Mouse (Mus musculus): Measurements from ENCODE around the gene Ccl11. TPM values are rescaled to one million over a fixed set of nuclear protein-coding genes. Genes with fewer than 3 reads are reported as not detected.

Gene Ccl11
- total RNA-seq, 2 experiments from 2014 or later = 7.8 to 9.2 TPM

DNA sequence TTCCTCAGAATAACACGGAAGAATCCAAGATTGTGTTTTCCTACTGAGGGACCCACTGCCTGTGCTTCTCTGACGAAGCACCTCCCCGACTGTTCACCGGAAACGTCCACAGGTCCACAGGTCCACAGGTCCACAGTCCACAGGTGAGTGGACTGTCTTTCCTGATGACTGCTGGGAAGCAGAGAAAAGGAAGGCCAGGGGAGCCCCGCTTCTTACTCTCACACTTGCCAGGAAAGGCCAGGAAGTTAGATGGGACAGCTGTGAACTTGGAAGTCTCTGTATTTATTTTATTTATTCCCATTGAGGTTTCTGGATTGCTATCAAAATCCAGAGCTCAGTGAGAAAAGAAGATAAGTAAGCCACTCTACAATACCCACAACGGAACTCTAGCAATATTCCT lies 3.8 kb upstream of the Ccl11 start:
- no peak for DNase-seq

- no peak for DNase-seq
These were observed 4.6 kb downstream of the Ccl11 start for GRCm38 (mm10) chr11:82062226-82062625.

DNA sequence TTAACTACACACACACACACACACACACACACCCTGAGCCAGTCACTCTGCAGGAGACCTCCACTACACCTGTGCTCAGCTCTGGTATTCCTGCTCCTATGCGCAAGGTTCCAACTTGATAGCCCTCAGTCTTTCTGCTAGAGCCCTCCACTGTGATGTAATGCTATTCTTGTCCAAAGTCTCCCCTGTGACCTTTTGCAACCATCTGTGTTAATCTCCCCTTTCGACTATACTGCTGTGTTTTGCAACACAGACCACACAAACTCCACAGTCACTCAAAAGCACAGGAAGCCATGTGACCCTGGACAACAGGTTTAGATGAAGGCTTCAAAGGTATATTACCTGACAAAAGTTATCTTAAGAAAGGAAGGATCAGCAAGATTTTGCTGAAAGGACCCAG lies 5.8 kb downstream of the Ccl11 start:
- no peak for DNase-seq

GRCm38 (mm10) chr11:82066953-82067571 lies 9.4 kb downstream of the Ccl11 start:
- DNase-seq = no peak

DNA sequence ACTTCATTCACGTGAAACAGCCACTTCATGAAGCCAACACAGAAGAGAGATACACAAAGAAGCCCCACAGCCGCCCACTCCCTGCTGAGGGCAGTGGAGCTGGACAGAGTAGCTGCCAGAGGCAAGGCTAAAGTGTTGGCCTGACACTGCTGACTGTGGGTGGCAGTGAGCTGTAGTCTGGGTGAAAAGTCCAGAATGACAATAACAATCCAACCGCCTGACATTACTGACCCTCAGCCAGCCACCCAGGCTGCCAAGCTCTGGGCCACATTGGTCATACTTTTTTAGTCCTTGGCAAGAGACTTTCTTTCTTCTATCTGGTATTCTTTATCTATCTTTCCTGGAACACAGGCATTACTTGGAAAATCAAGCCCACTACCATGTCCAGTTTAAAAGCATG lies 13.5 kb downstream of the Ccl11 start:
- no peak for DNase-seq

GRCm38 (mm10) chr11:82072374-82072773 lies 14.8 kb downstream of the Ccl11 start:
- DNase-seq = no peak

GRCm38 (mm10) chr11:82072984-82073383 lies 15.4 kb downstream of the Ccl11 start:
- no peak for DNase-seq

DNA sequence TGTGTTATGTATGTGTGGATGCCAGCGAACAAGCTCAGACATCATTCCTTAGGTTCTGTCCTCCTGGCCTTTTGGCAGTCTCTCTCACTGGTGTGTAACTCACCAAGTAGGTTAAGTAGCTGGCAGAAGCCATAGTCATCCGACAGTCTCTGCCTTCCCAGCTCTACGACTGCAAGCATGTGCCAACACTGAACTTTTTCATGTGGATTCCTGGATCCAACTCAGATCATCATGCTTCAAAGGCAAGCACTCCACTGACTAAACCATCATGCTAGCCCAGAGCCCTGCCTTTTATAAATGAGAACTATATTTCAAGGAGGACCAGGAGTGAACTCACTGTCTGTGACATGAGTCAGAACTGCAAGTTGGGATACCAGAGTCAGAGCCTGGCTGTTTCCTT lies 16.1 kb downstream of the Ccl11 start:
- no peak for DNase-seq

GRCm38 (mm10) chr11:82077031-82077430 lies 19.4 kb downstream of the Ccl11 start:
- DNase-seq = no peak

GRCm38 (mm10) chr11:82078136-82078730 lies 20.6 kb downstream of the Ccl11 start:
- no peak for DNase-seq

DNA sequence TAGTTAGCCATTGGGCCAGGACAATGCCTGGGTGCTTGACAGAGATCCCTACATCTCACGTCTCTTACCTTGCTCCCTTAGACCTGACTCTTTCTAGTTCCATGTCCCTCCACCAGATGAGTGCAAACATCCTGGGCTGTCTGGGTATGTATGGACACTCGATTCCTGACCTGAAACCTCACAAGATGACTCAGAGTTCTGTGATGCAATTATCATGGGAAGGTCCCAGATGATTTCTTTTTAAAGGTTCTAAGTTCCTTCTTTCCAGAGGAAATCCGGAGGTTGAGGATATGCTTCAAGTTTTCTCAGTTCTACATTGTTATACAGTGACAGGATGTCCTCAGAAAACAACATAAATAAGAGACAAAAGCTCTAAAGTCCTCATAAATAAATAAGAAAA lies 23.2 kb downstream of the Ccl11 start:
- no peak for DNase-seq

DNA sequence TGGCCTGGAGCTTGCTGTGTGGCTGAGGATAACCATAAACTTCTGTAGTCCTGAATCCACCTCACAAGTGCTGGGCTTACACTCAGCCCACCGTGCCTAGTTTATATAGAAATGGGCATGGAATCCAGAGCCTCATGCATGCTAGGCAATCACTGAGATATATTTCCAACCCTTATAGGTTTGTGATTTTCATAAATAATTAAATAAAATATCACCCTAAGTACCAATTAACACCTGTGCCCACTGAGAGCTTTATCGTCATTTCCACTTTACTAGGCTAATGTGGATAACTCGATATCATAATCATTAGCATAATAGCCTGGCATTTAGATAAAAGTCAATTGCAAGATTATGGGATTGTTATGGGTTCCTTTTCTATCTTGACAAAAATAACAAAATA lies 26.7 kb downstream of the Ccl11 start:
- DNase-seq = no peak

DNA sequence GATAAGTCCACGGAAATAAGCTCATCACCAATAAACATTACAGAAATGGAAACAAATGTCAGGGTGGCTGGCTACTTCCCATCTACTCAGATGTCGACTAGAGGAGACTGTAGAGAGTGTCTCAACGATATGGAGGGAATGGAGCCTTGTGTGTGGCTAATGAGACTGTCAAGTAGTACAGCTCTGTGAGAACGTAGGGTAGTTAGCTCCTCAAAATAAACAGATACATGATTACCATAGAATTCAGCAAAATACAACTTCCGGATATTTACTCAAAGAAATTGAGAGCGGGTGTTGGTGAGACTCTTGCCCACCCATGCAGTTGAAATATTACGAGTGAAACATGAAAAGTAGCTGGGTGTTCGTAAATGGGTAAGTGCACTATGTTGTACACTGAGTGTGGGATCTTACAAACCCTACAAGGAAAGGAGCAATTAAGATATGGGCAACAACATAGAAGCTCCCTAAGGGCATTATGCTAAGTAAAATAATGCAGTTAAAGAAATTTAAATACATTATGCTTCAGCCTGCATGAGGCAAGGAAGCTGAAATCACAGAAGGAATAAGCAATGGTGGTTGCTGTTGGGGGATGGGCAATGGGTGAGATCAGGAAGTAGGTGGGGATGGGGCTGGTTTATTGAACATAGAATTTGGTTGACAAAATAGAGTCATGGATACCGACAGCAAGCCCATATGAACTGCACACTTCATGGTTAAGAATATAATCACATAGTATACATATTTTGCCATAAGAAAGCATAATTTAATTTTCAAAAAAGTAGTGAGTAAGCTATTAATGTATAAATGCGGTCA lies 42.1 kb downstream of the Ccl11 start:
- DNase-seq = no peak

DNA sequence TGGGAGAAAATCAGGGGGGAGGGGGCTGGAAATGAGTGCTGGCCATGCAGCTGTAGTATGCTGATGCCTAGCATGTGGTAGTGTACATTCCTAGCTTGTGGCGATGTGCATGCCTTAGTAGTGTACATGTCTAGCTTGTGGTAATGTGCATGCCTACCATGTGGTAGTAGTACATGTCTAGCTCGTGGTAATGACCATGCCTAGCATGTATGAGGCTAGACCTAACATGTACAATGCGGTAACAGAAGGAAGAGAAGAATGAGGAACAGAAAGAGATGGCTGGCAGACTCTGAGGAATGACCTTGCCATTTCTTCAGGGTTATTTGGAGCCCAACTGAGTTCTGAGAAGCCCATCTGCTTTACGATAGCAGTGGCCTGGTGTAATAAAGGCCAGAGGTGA lies 43.5 kb downstream of the Ccl11 start:
- DNase-seq = no peak

DNA sequence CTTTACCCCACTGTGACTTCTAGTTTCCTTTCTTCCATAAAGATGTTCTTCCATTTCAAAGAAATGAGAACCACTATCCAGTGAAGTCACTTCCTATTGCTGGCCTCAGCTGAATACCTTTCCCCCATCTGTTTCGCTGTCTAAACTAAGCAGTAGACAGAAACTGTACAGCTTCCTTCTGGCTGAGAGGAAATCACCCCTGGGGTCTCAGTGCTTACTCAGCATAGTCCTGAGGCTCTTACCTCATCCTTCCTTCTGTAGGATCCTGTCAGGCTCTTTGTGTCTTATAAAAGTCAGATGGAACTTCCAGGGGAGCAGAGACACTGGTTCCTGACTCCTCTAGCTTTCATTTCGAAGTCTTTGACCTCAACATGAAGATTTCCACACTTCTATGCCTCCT lies 43.9 kb downstream of the Ccl11 start, which contains the start of gene Ccl12:
Gene Ccl12 (plus strand): TSS at position 317 of the 400 bp plus-strand sequence.
- DNase-seq = no peak

DNA sequence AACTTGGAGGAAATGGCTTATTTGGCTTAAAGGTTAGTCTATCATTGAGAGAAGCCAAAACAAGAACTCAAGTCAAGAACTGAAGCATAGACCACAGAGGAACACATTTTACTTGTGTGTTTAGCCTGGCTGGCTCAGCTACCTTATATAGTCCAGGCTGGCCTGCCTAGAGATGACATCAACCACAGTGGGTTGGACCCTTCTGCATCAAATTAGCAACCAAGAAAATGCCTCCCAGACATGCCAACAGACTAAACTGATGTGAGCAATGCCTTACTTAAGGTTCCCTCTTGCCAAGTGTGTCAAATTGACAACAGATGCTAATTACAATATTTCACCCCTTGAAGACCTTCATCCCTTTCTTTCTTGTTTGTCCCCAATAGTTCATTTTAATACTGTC lies 52.0 kb downstream of the Ccl11 start:
- no peak for DNase-seq

GRCm38 (mm10) chr11:82110372-82111248 lies 53.0 kb downstream of the Ccl11 start:
- no peak for DNase-seq

Other genes starting within 250 kb of the Ccl11 start
- gene 5530401A14Rik, start 197.2 kb upstream of the Ccl11 start, total RNA-seq (2021) = under 1 TPM in 1 of 2 experiments, not detected in 1; 0.12 TPM
- gene Asic2, start 89.4 kb upstream of the Ccl11 start, total RNA-seq (2021) = 1 to 10 TPM; 2.6 to 4.8 TPM
- 1 to 10 TPM in 1 of 2 experiments, under 1 TPM in 1; 0.33 to 1.6 TPM for gene Ccl2, start 22.3 kb upstream of the Ccl11 start, total RNA-seq (2021)
- gene Gm17268, start 19.3 kb upstream of the Ccl11 start, total RNA-seq (2021) = not detected
- 1 to 10 TPM in 1 of 2 experiments, not detected in 1; 1.0 TPM for gene Ccl7, start 12.1 kb upstream of the Ccl11 start, total RNA-seq (2021)
- 1 to 10 TPM in 1 of 2 experiments, under 1 TPM in 1; 0.75 to 2.3 TPM for gene Ccl12, start 44.0 kb downstream of the Ccl11 start, total RNA-seq (2021)
- gene Ccl8, start 57.4 kb downstream of the Ccl11 start, total RNA-seq (2021) = not detected
- not detected for gene Ccl1, start 247.9 kb downstream of the Ccl11 start, total RNA-seq (2021)